24 mouse cellular contexts compared by ENCODE assay signal in the genomic region with DNA sequence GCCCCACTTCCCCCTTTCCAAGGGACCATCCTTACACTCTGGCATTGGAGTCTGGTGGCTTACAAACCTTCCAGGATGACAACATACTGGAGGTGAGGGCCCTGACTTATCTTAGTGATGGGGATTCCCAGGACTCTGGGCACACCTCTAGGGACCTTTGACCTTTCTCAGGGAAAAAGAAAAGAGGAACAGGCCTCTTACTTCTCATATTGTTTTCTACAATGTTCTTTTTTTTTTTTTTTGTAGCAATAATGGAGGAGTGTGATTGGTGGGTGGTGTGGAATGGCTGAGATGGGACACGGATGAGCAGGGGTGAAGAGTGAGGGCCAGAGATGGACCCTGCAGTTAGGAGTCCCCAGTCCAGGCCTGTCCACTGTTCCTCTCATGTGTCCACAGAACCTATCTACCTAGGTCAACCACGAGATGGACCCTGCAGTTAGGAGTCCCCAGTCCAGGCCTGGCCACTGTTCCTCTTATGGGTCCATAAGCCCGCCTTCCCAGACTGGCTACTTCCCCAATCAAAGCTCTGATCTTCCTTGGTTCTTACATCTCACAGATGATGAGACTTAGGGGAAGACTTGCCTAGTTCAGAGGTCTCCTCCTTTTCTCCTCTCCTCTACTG. TPM values are rescaled to one million over a fixed set of nuclear protein-coding genes. Genes with fewer than 3 reads are reported as not detected.
DNase-seq lines count a peak whose midpoint lies in the region; ATAC-seq and TF ChIP-seq lines count a peak whose summit lies in the region.
"Had no signal": no experiment of that assay in that cellular context is flagged by ENCODE, and none has a peak within 500 bp of the region (broad histone marks: within the 10 kb centered on the region; RNA-seq: fewer than 3 reads in every experiment).

TSS of gene Treml4 (plus strand) at position 555 of the 622 bp plus-strand sequence.

- no peaks in the 10 kb centered on the region for H3K27me3 ChIP-seq in liver, embryonic 12.5 days (replicated peaks)
- no peaks in the 10 kb centered on the region for H3K27me3 ChIP-seq in liver, embryonic 11.5 days (replicated peaks; ENCODE audit: control insufficient read depth, insufficient read depth, low read length)
- no peaks in the 10 kb centered on the region for H3K27me3 ChIP-seq in CH12.LX (replicated peaks)
- H3K27me3 ChIP-seq in hindbrain, postnatal 0 days (ENCODE audit: insufficient read depth, low read length): no peaks in the 10 kb centered on the region
- H3K27me3 ChIP-seq: kidney, embryonic 15.5 days; neural tube, embryonic 15.5 days had no signal

- WGBS in liver, embryonic 12.5 days (ENCODE audit: insufficient replicate concordance): 63% methylated on average over 3 of the region's 3 CpGs
- 76% methylated on average over 3 of the region's 3 CpGs for WGBS in liver, embryonic 11.5 days
- WGBS in hindbrain, postnatal 0 days: 86% methylated on average over 3 of the region's 3 CpGs

- no peak within 1 kb of the TSS for H3K9ac ChIP-seq in liver, embryonic 12.5 days
- H3K9ac ChIP-seq in liver, embryonic 11.5 days (ENCODE audit: low read depth, low read length): no peak within 1 kb of the TSS
- no peak within 1 kb of the TSS for H3K9ac ChIP-seq in CH12.LX (ENCODE audit: insufficient read depth, low read depth)
- H3K9ac ChIP-seq in hindbrain, postnatal 0 days (replicated peaks; ENCODE audit: low read length): no peak within 1 kb of the TSS
- H3K9ac ChIP-seq: forebrain, postnatal 0 days; hindbrain, embryonic 14.5 days; kidney, embryonic 15.5 days; neural tube, embryonic 15.5 days had no signal

- peak within 1 kb of the TSS; percentile 14; the same call in 1 of the 2 replicates for H3K4me2 ChIP-seq in liver, embryonic 12.5 days
- H3K4me2 ChIP-seq in liver, embryonic 11.5 days: no peak within 1 kb of the TSS
- no peak within 1 kb of the TSS for H3K4me2 ChIP-seq in CH12.LX (ENCODE audit: insufficient read depth, low read depth, poor library complexity, severe bottlenecking)
- no peak within 1 kb of the TSS for H3K4me2 ChIP-seq in hindbrain, postnatal 0 days (ENCODE audit: low read depth, low read length)
- H3K4me2 ChIP-seq: hindbrain, embryonic 14.5 days; kidney, embryonic 15.5 days; neural tube, embryonic 15.5 days had no signal

- dilution Hi-C loops in CH12.LX (cut with MboI; ENCODE audit: extremely low pct_ligation_motif_present, extremely low pct_unique_long_range_greater_than_20kb, low sequenced_read_pairs): no loop called here

- H3K4me1 ChIP-seq in liver, embryonic 12.5 days: peaks cover 36% of the 10 kb centered on the region
- H3K4me1 ChIP-seq in liver, embryonic 11.5 days (replicated peaks; ENCODE audit: control insufficient read depth, insufficient read depth, low read length): peaks cover 18% of the 10 kb centered on the region; the same call in 1 of the 2 replicates
- H3K4me1 ChIP-seq in CH12.LX (ENCODE audit: control insufficient read depth in 1 of 2, insufficient read depth in 2 of 2): peaks cover 9 to 50% of the 10 kb centered on the region in 2 experiments; a peak in 2 of 4 replicates
- no peaks in the 10 kb centered on the region for H3K4me1 ChIP-seq in hindbrain, postnatal 0 days (ENCODE audit: insufficient read depth, low read length)
- H3K4me1 ChIP-seq: neural tube, embryonic 15.5 days had no signal

- no peaks in the 10 kb centered on the region for H3K79me2 ChIP-seq in CH12.LX (replicated peaks; ENCODE audit: control insufficient read depth, extremely low read depth, insufficient read depth, poor library complexity, severe bottlenecking)

- TF ChIP-seq CTCF in CH12.LX (conservative IDR thresholded peaks at IDR 0.05 in 1 of 2, IDR thresholded peaks at IDR 0.05 in 1 of 2; ENCODE audit: low read depth in 2 of 2, low read length in 2 of 2): no peak
- TF ChIP-seq CTCF in hindbrain, postnatal 0 days (IDR thresholded peaks at IDR 0.05; ENCODE audit: low read depth): no peak

- H3K9me3 ChIP-seq in liver, embryonic 12.5 days (replicated peaks): no peaks in the 10 kb centered on the region
- H3K9me3 ChIP-seq in liver, embryonic 11.5 days (ENCODE audit: control insufficient read depth, low read length): no peaks in the 10 kb centered on the region
- H3K9me3 ChIP-seq in CH12.LX (replicated peaks; ENCODE audit: low read length): peaks cover 11% of the 10 kb centered on the region
- H3K9me3 ChIP-seq in hindbrain, postnatal 0 days (ENCODE audit: low read length): peaks cover 8% of the 10 kb centered on the region; the same call in 1 of the 2 replicates

- no peaks in the 10 kb centered on the region for H3K36me3 ChIP-seq in liver, embryonic 12.5 days
- H3K36me3 ChIP-seq in liver, embryonic 11.5 days (ENCODE audit: control insufficient read depth, insufficient read depth, low read length): no peaks in the 10 kb centered on the region
- no peaks in the 10 kb centered on the region for H3K36me3 ChIP-seq in CH12.LX (replicated peaks in 1 of 2; ENCODE audit: control insufficient read depth in 1 of 2, insufficient read depth in 1 of 2, low read length in 1 of 2)
- H3K36me3 ChIP-seq in hindbrain, postnatal 0 days (ENCODE audit: insufficient read depth, low read length): no peaks in the 10 kb centered on the region
- H3K36me3 ChIP-seq: forebrain, embryonic 10.5 days; kidney, embryonic 15.5 days; neural tube, embryonic 15.5 days had no signal

- H3K4me3 ChIP-seq in liver, embryonic 12.5 days: no peak within 1 kb of the TSS
- no peak within 1 kb of the TSS for H3K4me3 ChIP-seq in liver, embryonic 11.5 days (ENCODE audit: low read depth, low read length)
- H3K4me3 ChIP-seq in CH12.LX (replicated peaks in 1 of 3; ENCODE audit: low read depth in 2 of 3, low read length in 2 of 3, poor library complexity in 1 of 3): no peak within 1 kb of the TSS
- H3K4me3 ChIP-seq in hindbrain, postnatal 0 days (ENCODE audit: low read length): no peak within 1 kb of the TSS
- H3K4me3 ChIP-seq: forebrain, embryonic 10.5 days; kidney, embryonic 15.5 days; neural tube, embryonic 15.5 days had no signal

- no peak for TF ChIP-seq POLR2A in CH12.LX (IDR thresholded peaks at IDR 0.05; ENCODE audit: low read depth, low read length)

- in situ Hi-C loops in CH12.LX (cut with MboI; ENCODE audit: low pct_ligation_motif_present, low pct_unique_long_range_greater_than_20kb, low sequenced_read_pairs): no loop called here

- TF ChIP-seq RAD21 in CH12.LX (IDR thresholded peaks at IDR 0.05; ENCODE audit: low read depth, low read length): no peak

- no peak for DNase-seq in liver, embryonic 11.5 days (ENCODE audit: low spot score)
- peak; percentile 23 for DNase-seq in CH12.LX (ENCODE audit: extremely low read depth)
- no peak for DNase-seq in hindbrain, postnatal 0 days (ENCODE audit: low spot score)
- DNase-seq in thymus, postnatal 4 days: no peak
- DNase-seq in adrenal gland, postnatal 10 days: no peak
- DNase-seq: adrenal gland, adult 8-10 months; cerebellum, adult 11 months; cerebellum, postnatal 14 days; forebrain, postnatal 0 days; heart, postnatal 36 days; midbrain, embryonic 14.5 days; right cerebral cortex, postnatal 14 days had no signal

- no peak for TF ChIP-seq EP300 in CH12.LX (IDR thresholded peaks at IDR 0.05; ENCODE audit: low read length)

- H3K27ac ChIP-seq in liver, embryonic 12.5 days: peak within 1 kb of the TSS; percentile 61
- H3K27ac ChIP-seq in liver, embryonic 11.5 days (ENCODE audit: low read depth, low read length): no peak within 1 kb of the TSS
- H3K27ac ChIP-seq in CH12.LX (ENCODE audit: insufficient read depth, low read depth): no peak within 1 kb of the TSS
- H3K27ac ChIP-seq in hindbrain, postnatal 0 days: no peak within 1 kb of the TSS
- H3K27ac ChIP-seq: hindbrain, embryonic 14.5 days; kidney, embryonic 15.5 days; neural tube, embryonic 15.5 days; stomach, postnatal 0 days had no signal

- ATAC-seq in liver, embryonic 12.5 days: no peak
- no peak for ATAC-seq in liver, embryonic 11.5 days (replicated peaks; ENCODE audit: low FRiP score)
- peak; percentile 66 for ATAC-seq in granulocyte monocyte progenitor cell, adult 5-6 weeks (replicated peaks; ENCODE audit: poor library complexity, severe bottlenecking)
- peak; percentile 74 for ATAC-seq in megakaryocyte, adult 5-6 weeks (ENCODE audit: poor library complexity, severe bottlenecking)
- no peak for ATAC-seq in hindbrain, postnatal 0 days
- ATAC-seq: forebrain, postnatal 0 days; intestine, postnatal 0 days had no signal

TF ChIP-seq in CH12.LX, 34 proteins besides CTCF, POLR2A, EP300 and RAD21:
- TF ChIP-seq ZNF384 (IDR thresholded peaks at IDR 0.05; ENCODE audit: low read depth, low read length) (peak; percentile 66), SMC3 (IDR thresholded peaks at IDR 0.05; ENCODE audit: low read depth, low read length) (no peak)

RNA-seq across cellular contexts. Expression of gene Treml4, which starts in this region (rescaled TPM):
- polyA plus RNA-seq in liver, embryonic 12.5 days (2016; fragmentation: Nextera tagmentation; extraction: Ambion mirVana): 2.8 and 3.7 TPM in 2 replicates
- 2.5 and 2.9 TPM in 2 replicates for polyA plus RNA-seq in liver, embryonic 11.5 days (2014; fragmentation: Nextera tagmentation; extraction: Ambion mirVana)
- 0.13 TPM in 1 of 2 replicates, not detected in the other for total RNA-seq in CH12.LX (2012; rRNA removed)
- 0.22 and 0.55 TPM in 2 replicates for total RNA-seq in CH12.LX (2014; rRNA removed)
- polyA plus RNA-seq in CH12.LX (2012; ENCODE audit: insufficient read length, low read depth): 1.1 TPM in 2 replicates
- total RNA-seq in granulocyte monocyte progenitor cell, adult 5-6 weeks (2014; fragmentation: Nextera tagmentation): 0.56 and 0.99 TPM in 2 replicates
- total RNA-seq in granulocyte monocyte progenitor cell, adult 5-6 weeks (2017): 1.4 and 2.6 TPM in 2 replicates
- total RNA-seq in megakaryocyte, adult 5-6 weeks (2015): 5.5 and 6.3 TPM in 2 replicates
- total RNA-seq in megakaryocyte, adult 5-6 weeks (2017): 15.4 and 20.2 TPM in 2 replicates
- not detected in 2 replicates for total RNA-seq in hindbrain, postnatal 0 days (2014; rRNA removed)
- polyA plus RNA-seq in hindbrain, postnatal 0 days (2015; fragmentation: Nextera tagmentation; extraction: Ambion mirVana): 0.19 and 0.66 TPM in 2 replicates
- total RNA-seq in adrenal gland, postnatal 10 days (2021): 1 to 10 TPM; 1.4 to 2.2 TPM
- total RNA-seq: forebrain, postnatal 0 days; layer of hippocampus, postnatal 25 days; left cerebral cortex, postnatal 14 days had no signal
- polyA plus RNA-seq: C2C12; forebrain, embryonic 10.5 days; forebrain, postnatal 0 days; midbrain, embryonic 14.5 days; neural tube, embryonic 15.5 days had no signal

Comparison
In these comparisons a context has a peak if more than half of its experiments do, and no peak if none do; other contexts are left out.
1. ATAC-seq: peak in granulocyte monocyte progenitor cell, adult 5-6 weeks (single experiment) and megakaryocyte, adult 5-6 weeks (single experiment); none in liver, embryonic 12.5 days (single experiment), liver, embryonic 11.5 days (single experiment) and hindbrain, postnatal 0 days (single experiment).